Mouse (Mus musculus) ES-CJ7 (cell line): Measurements from ENCODE around the gene Art3.

Source experiments
- DNase-seq: peaks from one replicate; pipeline ENCODE4 v3.0.0; 2011; ENCODE audit warnings: low read depth, low spot score

Art3 gene

DNA sequence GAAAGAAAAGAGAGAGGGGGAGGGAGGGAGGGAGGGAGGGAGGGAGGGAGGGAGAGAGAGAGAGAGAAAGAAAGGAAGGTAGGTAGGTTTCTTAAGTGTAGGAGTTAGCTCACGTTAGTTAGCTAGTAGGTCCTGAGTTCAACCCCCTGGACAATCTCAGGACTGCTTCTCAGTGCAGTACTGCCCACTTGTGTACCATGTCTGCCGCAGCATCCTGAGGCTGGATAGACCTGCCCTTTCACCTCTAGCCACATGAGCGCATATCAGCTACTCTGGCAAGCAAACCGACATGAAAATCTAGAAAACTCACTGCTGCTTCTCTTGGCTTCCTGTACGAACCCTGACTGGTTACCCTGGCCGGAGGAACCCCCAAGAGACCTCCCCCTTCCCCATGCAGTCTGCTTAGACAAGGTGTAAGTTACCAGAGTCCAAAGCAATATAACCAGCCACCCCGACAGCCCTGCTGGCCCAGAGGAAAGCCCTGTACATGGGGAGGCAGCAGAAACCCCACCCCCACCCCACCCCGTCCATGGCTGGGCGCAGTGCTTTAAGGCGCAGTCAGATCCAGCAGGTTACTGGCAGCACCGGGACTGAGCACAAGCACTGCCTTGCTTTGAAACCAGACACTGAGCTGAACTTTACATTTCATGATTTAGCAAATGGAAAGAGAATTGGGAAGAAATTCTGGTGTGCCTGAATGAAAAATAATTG, 81.8 kb downstream of the Art3 start:
- peak; percentile 30 for DNase-seq

- DNase-seq: no peak
Observed at GRCm38 (mm10) chr5:92413982-92414375, 82.4 kb downstream of the Art3 start.

GRCm38 (mm10) chr5:92424126-92424525, 92.5 kb downstream of the Art3 start:
- DNase-seq: no peak

- DNase-seq: no peak
Observed at GRCm38 (mm10) chr5:92430723-92431122, 99.1 kb downstream of the Art3 start.

- DNase-seq: no peak
Observed at GRCm38 (mm10) chr5:92431611-92432010, 100.0 kb downstream of the Art3 start.

GRCm38 (mm10) chr5:92434070-92434469, 102.4 kb downstream of the Art3 start:
- peak; percentile 38 for DNase-seq

DNA sequence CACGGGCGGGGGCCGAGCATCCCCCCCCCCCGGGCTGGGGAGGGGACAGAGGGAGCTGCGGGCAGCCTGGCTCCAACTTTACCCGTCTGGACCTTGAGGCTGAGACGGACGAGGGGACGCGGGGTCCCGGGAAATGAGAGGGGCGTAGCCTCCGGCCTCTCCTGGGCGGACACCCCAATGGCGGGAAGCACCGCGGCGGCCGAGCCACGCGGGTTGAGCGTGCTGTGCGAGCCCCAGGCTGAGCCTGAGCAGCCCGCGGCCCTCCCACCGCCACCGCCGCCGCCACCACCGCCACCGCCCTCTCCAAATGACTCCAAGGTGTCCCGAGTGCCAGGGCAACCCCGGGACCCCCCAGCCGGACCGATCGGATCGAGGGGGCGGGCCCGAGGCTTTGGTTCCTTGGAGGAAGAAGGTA, 103.0 kb downstream of the Art3 start:
- peak; percentile 28 for DNase-seq

DNA sequence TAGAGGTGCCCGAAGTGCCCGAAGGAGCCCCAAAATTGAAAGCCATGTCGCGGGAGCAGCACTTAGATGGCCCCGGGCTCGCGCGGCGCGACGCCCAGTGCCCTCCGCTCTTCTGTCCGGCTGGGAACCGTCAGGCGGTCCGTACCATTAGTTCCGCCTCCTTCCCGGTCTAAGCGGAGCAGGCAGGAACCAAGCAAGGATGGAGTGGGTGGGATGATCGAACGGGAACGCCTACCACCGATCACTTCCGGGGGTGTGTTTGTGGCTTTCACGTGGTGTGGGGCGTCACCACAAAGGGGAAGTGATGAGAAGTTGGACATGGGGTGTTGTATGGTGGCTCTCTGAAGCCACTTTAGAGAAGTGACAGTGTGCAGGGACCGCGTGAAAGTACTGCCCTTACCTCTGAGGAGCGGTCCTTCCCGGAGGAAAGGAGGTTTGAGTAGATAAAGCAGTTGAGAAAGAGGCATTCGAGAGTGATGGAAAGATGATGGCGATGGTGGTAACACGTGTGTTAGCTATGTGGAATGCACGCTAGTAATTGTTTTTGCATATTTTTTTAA, 103.5 kb downstream of the Art3 start, which contains the start of gene Nup54:
TSS of gene Nup54 (minus strand) at position 195 of the 560 bp plus-strand sequence.
- DNase-seq: peak; percentile 98

DNA sequence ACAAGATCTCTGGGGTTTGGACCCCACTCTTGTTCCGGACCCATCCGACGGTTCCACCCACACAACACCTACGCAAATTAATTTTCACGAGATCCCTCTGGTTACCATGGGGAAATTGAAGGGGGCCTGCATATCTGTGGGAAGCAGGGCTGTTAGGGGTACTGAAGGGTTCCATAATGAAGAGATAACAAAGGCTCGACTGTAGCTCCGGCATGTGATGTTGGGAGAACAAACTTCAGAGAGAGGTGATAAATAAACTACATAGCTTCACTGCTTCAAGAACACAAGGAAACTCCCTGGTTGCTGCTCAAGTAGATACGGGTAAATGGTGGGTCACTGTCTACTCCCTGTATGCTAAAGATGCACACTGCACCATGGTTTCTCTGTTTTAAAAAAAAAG, 106.9 kb downstream of the Art3 start:
- DNase-seq: no peak

DNA sequence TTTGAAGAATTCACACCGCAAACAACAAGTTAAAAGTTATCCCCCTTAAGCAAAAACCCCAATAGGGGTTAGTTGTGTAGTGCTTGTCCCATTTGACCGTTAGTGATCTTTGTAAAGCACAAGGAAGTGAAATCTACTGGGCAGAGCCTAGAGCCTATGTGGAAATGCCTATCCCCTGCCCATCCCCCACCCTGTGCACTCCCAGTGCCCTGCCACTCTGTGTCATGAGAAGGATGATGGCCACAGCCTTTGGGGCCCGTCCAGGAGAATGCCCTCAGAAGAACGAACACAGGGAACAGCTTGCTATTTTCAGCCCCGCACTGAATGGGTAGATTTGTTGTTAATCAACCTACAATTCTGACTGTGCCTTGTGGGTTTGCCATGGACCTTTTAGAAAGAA, 109.9 kb downstream of the Art3 start:
- no peak for DNase-seq

DNA sequence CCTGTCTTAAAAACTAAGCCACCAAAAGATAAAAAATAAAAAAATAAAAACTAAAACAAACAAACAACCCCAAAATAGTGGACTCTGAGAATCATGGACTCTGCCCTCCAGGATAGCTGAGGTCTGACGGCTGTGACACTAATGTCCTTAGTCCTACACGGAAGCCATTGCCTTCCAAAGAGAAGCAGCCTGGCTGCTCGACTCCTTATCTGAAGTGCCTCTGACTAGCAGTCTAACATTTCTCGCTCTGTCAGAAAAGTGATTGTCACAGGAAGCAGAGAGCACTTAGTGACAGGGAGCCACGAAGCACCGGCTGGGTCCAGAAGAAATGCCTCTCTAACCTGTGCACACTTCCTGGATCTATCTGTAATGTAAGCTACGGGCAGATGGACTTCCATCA, 111.3 kb downstream of the Art3 start:
- no peak for DNase-seq

GRCm38 (mm10) chr5:92445016-92445415, 113.4 kb downstream of the Art3 start:
- DNase-seq: no peak

GRCm38 (mm10) chr5:92446736-92447135, 115.1 kb downstream of the Art3 start:
- no peak for DNase-seq

DNA sequence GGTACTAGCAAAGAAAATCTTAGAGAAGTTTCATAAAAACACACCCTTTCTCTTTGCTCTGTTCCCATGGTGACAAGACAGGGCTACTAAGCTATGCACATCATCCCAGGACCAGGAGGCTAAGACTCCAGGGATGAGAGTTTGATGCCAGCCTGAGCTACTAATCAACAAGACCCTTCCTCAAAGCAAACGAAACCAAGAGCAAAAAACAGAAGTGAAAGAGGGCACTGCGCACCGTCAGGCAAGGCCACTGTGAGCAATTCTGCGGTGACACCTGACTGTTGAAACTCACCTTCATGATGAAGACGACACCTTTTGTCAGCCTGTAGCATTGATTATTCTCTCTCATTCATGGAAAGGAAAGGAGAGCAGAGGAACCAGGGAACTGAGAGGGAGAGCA, 121.2 kb downstream of the Art3 start:
- DNase-seq: no peak

GRCm38 (mm10) chr5:92457410-92457809, 125.8 kb downstream of the Art3 start:
- DNase-seq: no peak

DNA sequence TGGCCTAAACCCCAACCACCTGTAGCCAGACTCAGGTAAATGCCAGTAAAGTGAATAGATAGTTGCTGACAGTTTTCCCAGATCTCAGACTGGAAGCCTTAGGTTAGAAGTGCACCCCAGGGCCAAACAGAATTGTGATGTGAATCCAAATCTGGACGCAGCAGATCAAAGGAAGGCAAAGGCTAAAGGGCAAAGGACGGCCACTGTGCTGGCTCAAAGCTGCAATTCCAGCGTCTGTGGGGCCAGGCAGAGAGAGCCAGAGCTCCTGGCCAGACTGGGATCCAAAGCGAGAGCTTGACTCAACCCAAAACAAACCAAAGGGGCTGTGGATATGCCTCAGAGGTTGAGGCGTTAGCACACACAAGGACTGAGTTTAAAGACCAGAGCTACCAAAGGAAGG, 127.1 kb downstream of the Art3 start:
- DNase-seq: no peak

DNA sequence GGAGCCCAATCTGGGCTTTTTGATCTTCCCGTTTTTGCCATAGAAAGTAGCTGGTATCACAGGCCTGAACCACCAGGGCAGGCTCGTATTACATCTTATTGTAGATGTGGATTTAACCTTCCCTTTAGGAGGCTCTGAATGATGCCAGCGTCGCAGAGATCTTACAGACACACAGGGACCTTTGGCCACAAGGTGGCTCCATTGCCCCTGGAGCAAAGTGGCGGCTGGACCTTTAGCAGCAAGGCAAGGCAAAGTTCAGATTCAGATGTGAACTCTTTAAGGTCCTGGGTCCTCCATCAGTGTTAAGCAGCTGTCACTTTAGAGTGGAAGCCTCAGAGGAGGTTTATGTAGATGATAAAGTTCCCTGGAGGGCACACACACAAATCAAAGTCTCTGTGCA, 129.7 kb downstream of the Art3 start:
- DNase-seq: peak; percentile 57
